Mouse (Mus musculus) megakaryocyte, embryonic 14.5 days (primary cell): Measurements from ENCODE around the gene Tspan32.

Experiments
- FLI1 ChIP-seq: IDR thresholded peaks from 2 replicates; pipeline ENCODE4 v1.6.1; 2012; ENCODE audit warnings: low read length, inconsistent platforms, mixed read lengths
- GATA1 ChIP-seq: IDR thresholded peaks from 3 replicates; pipeline ENCODE4 v1.6.1; 2012; ENCODE audit warnings: mixed read lengths, low read length, inconsistent platforms, borderline replicate concordance

DNA sequence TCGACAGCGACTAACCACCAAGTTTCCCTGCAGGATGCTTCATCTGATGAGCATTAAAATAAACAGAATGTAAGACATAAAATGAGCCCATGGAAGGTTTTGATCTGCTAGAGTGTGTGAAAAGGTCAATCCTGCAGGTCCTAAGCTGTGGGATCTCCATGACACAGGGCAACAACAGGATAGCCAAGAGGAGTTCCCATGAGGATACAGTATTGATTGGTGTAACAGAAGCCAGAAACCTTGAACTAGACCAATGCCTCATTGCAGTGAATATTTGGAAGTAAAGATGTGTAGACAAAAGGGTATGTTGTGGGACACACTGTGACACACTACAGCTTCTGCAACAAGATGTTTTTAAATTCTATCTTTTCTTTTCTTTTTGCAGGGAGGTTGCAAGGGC, 29.3 kb downstream of the Tspan32 start:
- TF ChIP-seq GATA1, result no peak
- TF ChIP-seq FLI1, result no peak
